Mouse (Mus musculus) myocyte (in vitro differentiated cells): ENCODE results near the gene Snx10.

Experiments used
- POLR2A ChIP-seq: IDR thresholded peaks from one replicate; pipeline ENCODE4 v1.6.1; 2011; ENCODE audit warnings: low read depth, mild to moderate bottlenecking, control low read depth, moderate library complexity; ENCODE audit not compliant: insufficient read length
- SRF ChIP-seq: IDR thresholded peaks from one replicate; pipeline ENCODE4 v1.6.1; 2011; ENCODE audit warnings: low read depth; ENCODE audit not compliant: control insufficient read depth, insufficient read length

GRCm38 (mm10) chr6:51497321-51498111 is 26.2 kb upstream of the Snx10 start:
- TF ChIP-seq POLR2A = no peak
- TF ChIP-seq SRF = no peak
